Mouse (Mus musculus) forebrain, embryonic 13.5 days (tissue): ENCODE results near the gene Foxj2. TPM values are rescaled to one million over a fixed set of nuclear protein-coding genes. Genes with fewer than 3 reads are reported as not detected.

Source experiments
- ATAC-seq: fragments of 200-750 bp; cut with Nextera tagmentation; 2 replicates; pipeline ENCODE4 v1.8.0; 2017
- H3K27ac ChIP-seq: fragments of 300-500 bp; sonication (generic); 2 replicates; pipeline ENCODE4 v1.5.1; 2015; ENCODE audit warnings: inconsistent platforms, mild to moderate bottlenecking, moderate library complexity
- H3K27me3 ChIP-seq: fragments of 300-500 bp; sonication (generic); 2 replicates; pipeline ENCODE4 v1.6.1; 2015; ENCODE audit warnings: mild to moderate bottlenecking, inconsistent platforms
- H3K36me3 ChIP-seq: fragments of 300-500 bp; sonication (generic); 2 replicates; pipeline ENCODE4 v1.6.1; 2015; ENCODE audit warnings: mild to moderate bottlenecking, inconsistent platforms; ENCODE audit not compliant: poor library complexity, severe bottlenecking
- H3K4me1 ChIP-seq: fragments of 300-500 bp; sonication (generic); 2 replicates; pipeline ENCODE4 v1.6.1; 2015; ENCODE audit warnings: inconsistent platforms
- H3K4me2 ChIP-seq: fragments of 300-500 bp; sonication (generic); 2 replicates; pipeline ENCODE4 v1.6.1; 2015; ENCODE audit warnings: inconsistent platforms, mild to moderate bottlenecking, moderate library complexity
- H3K4me3 ChIP-seq: fragments of 300-500 bp; sonication (generic); 2 replicates; pipeline ENCODE4 v1.5.1; 2015; ENCODE audit warnings: mild to moderate bottlenecking, inconsistent platforms
- H3K9ac ChIP-seq: fragments of 300-500 bp; sonication (generic); 2 replicates; pipeline ENCODE4 v1.6.1; 2015; ENCODE audit warnings: mild to moderate bottlenecking, inconsistent platforms
- H3K9me3 ChIP-seq: fragments of 300-500 bp; sonication (generic); replicated peaks from 2 replicates; pipeline ENCODE4 v1.6.1; 2016; ENCODE audit warnings: inconsistent platforms
- WGBS: fragments of 180-500 bp; shearing (Covaris S2); methylation state at CpG from one replicate; pipeline ENCODE4 v1.1.7; 2015; 5-methylcytosine and 5-hydroxymethylcytosine counted together
- polyA plus RNA-seq: library from polyadenylated mRNA; unstranded; fragments of >200 nt; fragmentation: Nextera tagmentation; extraction: Ambion mirVana; gene quantifications from 2 replicates; pipeline ENCODE4 v1.2.1, GENCODE M21; 2015

Gene Foxj2
- 4.4 and 4.5 TPM in 2 replicates for polyA plus RNA-seq

- peak within 1 kb of the TSS; percentile 82 for H3K4me2 ChIP-seq
- peak; percentile 89 for ATAC-seq
- WGBS, result 4% methylated on average over 23 of the region's 61 CpGs
- H3K27me3 ChIP-seq, result no peaks in the 10 kb centered on the region
- H3K36me3 ChIP-seq, result peaks cover 6% of the 10 kb centered on the region; the same call in 1 of the 2 replicates
- no peaks in the 10 kb centered on the region for H3K9me3 ChIP-seq
- peak within 1 kb of the TSS; percentile 91 for H3K4me3 ChIP-seq
- H3K4me1 ChIP-seq, result peaks cover 37% of the 10 kb centered on the region
- peak within 1 kb of the TSS; percentile 94 for H3K9ac ChIP-seq
- no peak within 1 kb of the TSS for H3K27ac ChIP-seq
These were observed at the start of gene Foxj2 for GRCm38 (mm10) chr6:122819306-122820070. TSS of gene Foxj2 (plus strand) at chr6:122819914.

DNA sequence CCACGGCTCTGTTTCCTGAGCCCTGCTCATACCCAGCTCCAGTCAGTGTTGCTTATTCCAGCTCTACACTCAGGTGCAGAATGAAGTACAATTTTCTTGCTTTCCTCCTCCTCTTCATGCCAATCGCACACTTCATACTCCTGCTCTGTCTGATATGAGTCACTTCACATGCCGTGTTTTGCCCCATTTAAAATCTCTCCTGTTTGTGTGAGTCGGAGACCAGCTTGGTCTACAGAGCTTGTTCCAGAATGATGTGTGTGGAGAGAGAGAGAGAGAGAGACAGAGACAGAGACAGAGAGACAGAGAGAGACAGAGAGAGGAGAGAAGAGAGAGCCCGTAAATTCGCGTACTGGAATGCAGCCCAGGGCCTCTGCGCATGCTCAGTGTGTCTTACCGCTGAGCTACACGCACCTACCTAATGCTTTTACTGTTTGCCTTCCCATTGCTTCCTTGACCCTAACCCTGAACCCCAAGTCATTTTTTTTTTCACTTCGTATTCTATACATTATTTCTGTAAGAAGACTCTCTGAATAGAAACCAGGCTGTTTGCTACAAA lies 48.9 kb upstream of the Foxj2 start:
- 96% methylated on average over 11 of the region's 11 CpGs for WGBS
- H3K9me3 ChIP-seq, result no peaks in the 10 kb centered on the region
- no peak overlapping the region for H3K4me3 ChIP-seq
- no peak for ATAC-seq
- peaks cover 16% of the 10 kb centered on the region for H3K4me1 ChIP-seq
- no peaks in the 10 kb centered on the region for H3K36me3 ChIP-seq
- H3K27ac ChIP-seq, result no peak overlapping the region
- H3K9ac ChIP-seq, result no peak overlapping the region
- no peaks in the 10 kb centered on the region for H3K27me3 ChIP-seq
- no peak overlapping the region for H3K4me2 ChIP-seq

- H3K27me3 ChIP-seq, result no peaks in the 10 kb centered on the region
- no peak overlapping the region for H3K4me2 ChIP-seq
- H3K9me3 ChIP-seq, result no peaks in the 10 kb centered on the region
- no peak overlapping the region for H3K9ac ChIP-seq
- H3K36me3 ChIP-seq, result no peaks in the 10 kb centered on the region
- ATAC-seq, result no peak
- H3K4me1 ChIP-seq, result peaks cover 12% of the 10 kb centered on the region; the same call in 1 of the 2 replicates
- WGBS, result 66% methylated on average over 6 of the region's 6 CpGs
- no peak overlapping the region for H3K27ac ChIP-seq
- no peak overlapping the region for H3K4me3 ChIP-seq
These were observed 47.0 kb upstream of the Foxj2 start for GRCm38 (mm10) chr6:122772701-122773100.

DNA sequence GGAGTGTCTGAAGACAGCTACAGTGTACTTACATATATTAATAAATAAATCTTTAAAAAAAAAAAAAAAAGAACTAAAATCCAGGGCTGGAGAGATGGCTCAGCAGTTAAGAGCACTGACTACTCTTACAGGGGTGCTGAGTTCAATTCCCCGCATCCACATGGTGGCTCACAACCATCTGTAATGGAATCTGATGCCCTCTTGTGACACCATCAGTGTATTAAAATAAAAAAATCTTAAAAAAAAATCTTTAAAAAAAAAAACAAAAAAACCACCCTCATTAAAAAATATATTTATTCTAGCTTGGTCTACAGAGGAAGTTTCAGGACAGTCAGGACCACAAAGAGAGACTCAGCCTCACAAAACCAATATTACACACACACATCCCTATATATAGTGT lies 45.4 kb upstream of the Foxj2 start:
- 89% methylated on average over 1 of the region's 1 CpGs for WGBS
- ATAC-seq, result no peak

DNA sequence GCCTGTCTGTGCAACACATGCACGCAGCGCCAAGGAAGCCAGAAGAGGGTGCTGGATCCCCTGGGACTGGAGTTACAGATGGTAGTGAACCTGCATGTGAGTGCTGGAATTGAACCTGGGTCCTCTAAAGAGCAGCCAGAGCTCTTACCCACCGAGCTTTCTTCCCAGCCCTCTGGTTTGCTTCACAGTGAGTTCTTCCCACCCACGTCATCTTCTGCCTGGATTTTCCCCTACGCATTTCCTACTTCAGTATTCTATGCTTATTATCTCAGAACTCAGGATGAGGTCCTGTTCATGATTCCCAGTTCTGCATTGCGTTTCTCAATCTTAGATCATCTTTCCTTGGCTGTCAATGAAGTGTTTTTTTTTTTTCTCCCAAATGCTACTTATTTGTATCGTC lies 43.7 kb upstream of the Foxj2 start:
- ATAC-seq, result no peak
- no peaks in the 10 kb centered on the region for H3K9me3 ChIP-seq
- H3K4me1 ChIP-seq, result no peaks in the 10 kb centered on the region
- H3K27ac ChIP-seq, result no peak overlapping the region
- no peak overlapping the region for H3K9ac ChIP-seq
- no peaks in the 10 kb centered on the region for H3K36me3 ChIP-seq
- no peak overlapping the region for H3K4me3 ChIP-seq
- 87% methylated on average over 7 of the region's 7 CpGs for WGBS
- H3K27me3 ChIP-seq, result no peaks in the 10 kb centered on the region
- no peak overlapping the region for H3K4me2 ChIP-seq

More for the DNA sequence above, 45.4 kb upstream of the Foxj2 start:
- peaks cover 12% of the 10 kb centered on the region; the same call in 1 of the 2 replicates for H3K4me1 ChIP-seq
- no peaks in the 10 kb centered on the region for H3K27me3 ChIP-seq
- H3K4me3 ChIP-seq, result no peak overlapping the region
- H3K27ac ChIP-seq, result no peak overlapping the region
- H3K36me3 ChIP-seq, result no peaks in the 10 kb centered on the region
- no peak overlapping the region for H3K9ac ChIP-seq
- H3K9me3 ChIP-seq, result no peaks in the 10 kb centered on the region
- H3K4me2 ChIP-seq, result no peak overlapping the region

DNA sequence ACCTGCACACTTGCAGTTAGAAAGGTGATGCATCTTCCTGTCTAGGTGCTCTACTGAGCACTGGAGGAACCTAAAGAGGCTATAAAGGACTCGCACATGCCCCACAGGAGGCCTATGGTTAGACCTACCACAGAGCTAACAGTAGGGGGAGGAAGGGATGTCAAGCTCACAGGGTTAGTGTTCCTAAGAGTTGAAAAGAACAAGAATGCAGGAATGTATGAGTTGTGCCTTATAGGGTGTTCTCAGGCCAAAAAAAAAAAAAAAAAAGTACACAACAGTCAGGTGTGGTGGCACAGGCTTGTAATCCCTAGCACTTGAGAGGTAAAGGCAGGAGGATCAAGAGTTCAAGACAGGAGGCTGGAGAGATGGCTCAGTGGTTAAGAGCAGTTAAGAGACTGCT lies 39.8 kb upstream of the Foxj2 start:
- H3K27ac ChIP-seq, result no peak overlapping the region
- H3K9ac ChIP-seq, result no peak overlapping the region
- 48% methylated on average over 1 of the region's 1 CpGs for WGBS
- no peaks in the 10 kb centered on the region for H3K36me3 ChIP-seq
- H3K4me2 ChIP-seq, result no peak overlapping the region
- no peak overlapping the region for H3K4me3 ChIP-seq
- no peaks in the 10 kb centered on the region for H3K9me3 ChIP-seq
- H3K4me1 ChIP-seq, result no peaks in the 10 kb centered on the region
- ATAC-seq, result no peak
- no peaks in the 10 kb centered on the region for H3K27me3 ChIP-seq

- H3K36me3 ChIP-seq, result no peaks in the 10 kb centered on the region
- no peak overlapping the region for H3K27ac ChIP-seq
- no peak for ATAC-seq
- no peaks in the 10 kb centered on the region for H3K27me3 ChIP-seq
- H3K9me3 ChIP-seq, result no peaks in the 10 kb centered on the region
- no peak overlapping the region for H3K9ac ChIP-seq
- no peak overlapping the region for H3K4me3 ChIP-seq
- H3K4me1 ChIP-seq, result no peaks in the 10 kb centered on the region
- 70% methylated on average over 4 of the region's 4 CpGs for WGBS
- H3K4me2 ChIP-seq, result no peak overlapping the region
These were observed 38.5 kb upstream of the Foxj2 start for GRCm38 (mm10) chr6:122781167-122781566.

DNA sequence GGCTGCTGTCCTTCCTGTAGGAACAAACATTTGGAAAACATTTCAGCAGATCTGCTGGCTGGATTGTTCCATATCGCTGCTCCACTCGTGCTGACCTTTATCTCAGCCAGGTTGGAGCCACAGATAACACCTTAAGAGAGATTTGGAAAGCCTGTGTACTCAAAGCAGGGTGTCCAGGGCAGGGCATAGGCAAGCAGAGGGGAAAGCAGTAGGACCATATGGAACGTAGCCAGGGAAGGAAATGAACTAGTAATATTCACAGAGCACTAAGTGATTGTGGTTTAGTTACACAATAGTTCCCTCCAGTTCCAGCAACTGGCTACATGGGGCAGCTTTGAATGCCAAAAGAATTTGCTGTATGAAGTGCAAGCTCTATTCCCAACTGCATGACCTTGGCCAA lies 37.5 kb upstream of the Foxj2 start:
- Histone ChIP-seq H3K27ac (no peak overlapping the region), H3K36me3 (no peaks in the 10 kb centered on the region), H3K9ac (no peak overlapping the region), H3K4me3 (no peak overlapping the region), H3K4me1 (no peaks in the 10 kb centered on the region), H3K9me3 (no peaks in the 10 kb centered on the region), H3K27me3 (no peaks in the 10 kb centered on the region), H3K4me2 (no peak overlapping the region)
- WGBS, result 88% methylated on average over 3 of the region's 3 CpGs
- ATAC-seq, result no peak

DNA sequence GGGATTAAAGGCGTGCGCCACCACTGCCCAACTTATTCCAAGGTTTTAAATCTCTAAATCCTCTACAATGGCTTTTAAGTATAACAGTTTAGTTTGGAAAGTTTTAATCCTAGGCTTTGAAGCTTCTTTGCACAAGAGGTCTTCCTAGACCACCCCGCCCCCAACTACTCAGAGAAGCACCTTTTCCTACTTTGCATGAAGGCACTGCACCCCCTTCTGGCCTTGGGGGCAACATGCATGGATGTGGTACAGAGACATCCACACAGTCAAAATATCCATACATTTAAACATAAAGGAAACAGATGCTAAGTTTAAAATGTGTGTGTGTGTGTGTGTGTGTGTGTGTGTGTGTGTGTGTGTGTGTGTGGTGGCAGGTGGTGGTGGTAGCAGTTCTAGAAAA lies 34.8 kb upstream of the Foxj2 start:
- Histone ChIP-seq H3K4me2 (no peak overlapping the region), H3K27ac (no peak overlapping the region), H3K9me3 (no peaks in the 10 kb centered on the region), H3K4me3 (no peak overlapping the region), H3K36me3 (no peaks in the 10 kb centered on the region), H3K9ac (no peak overlapping the region), H3K4me1 (no peaks in the 10 kb centered on the region), H3K27me3 (no peaks in the 10 kb centered on the region)
- ATAC-seq, result no peak
- WGBS, result 90% methylated on average over 3 of the region's 3 CpGs

DNA sequence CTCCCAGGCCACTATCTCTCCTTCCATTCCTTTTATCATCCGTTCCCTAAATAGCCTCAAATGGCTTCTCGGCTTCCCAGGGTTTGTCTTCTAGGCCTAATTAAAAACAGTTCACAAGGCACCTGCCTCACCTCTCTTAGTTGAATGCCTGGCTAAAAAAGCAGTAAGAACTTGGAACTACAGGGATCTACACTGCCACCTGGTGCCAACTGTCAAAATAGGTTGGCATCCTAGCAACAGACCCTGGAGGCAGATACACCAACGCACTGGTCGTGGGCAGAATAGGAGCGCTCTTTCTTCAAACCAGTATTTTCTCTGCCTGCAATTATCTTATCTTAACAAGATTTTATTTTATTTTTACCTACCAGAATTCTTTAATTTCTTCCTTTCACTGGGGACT lies 33.4 kb upstream of the Foxj2 start:
- Histone ChIP-seq H3K27ac (no peak overlapping the region), H3K36me3 (no peaks in the 10 kb centered on the region), H3K4me3 (no peak overlapping the region), H3K9me3 (no peaks in the 10 kb centered on the region), H3K4me1 (no peaks in the 10 kb centered on the region), H3K27me3 (no peaks in the 10 kb centered on the region), H3K9ac (no peak overlapping the region), H3K4me2 (no peak overlapping the region)
- 25% methylated on average over 5 of the region's 5 CpGs for WGBS
- ATAC-seq, result peak; percentile 65; the same call in 1 of the 2 replicates

GRCm38 (mm10) chr6:122795254-122795935 lies 24.3 kb upstream of the Foxj2 start:
- H3K4me1 ChIP-seq, result no peaks in the 10 kb centered on the region

GRCm38 (mm10) chr6:122800640-122801300 lies 18.9 kb upstream of the Foxj2 start:
- no peaks in the 10 kb centered on the region for H3K9me3 ChIP-seq
- peak overlapping the region; percentile 37; the same call in 1 of the 2 replicates for H3K9ac ChIP-seq
- 38% methylated on average over 10 of the region's 10 CpGs for WGBS

More at GRCm38 (mm10) chr6:122795254-122795935, 24.3 kb upstream of the Foxj2 start:
- no peak overlapping the region for H3K4me3 ChIP-seq
- no peaks in the 10 kb centered on the region for H3K9me3 ChIP-seq
- H3K4me2 ChIP-seq, result no peak overlapping the region
- no peaks in the 10 kb centered on the region for H3K36me3 ChIP-seq
- H3K9ac ChIP-seq, result no peak overlapping the region
- ATAC-seq, result no peak
- WGBS, result 86% methylated on average over 8 of the region's 8 CpGs
- no peaks in the 10 kb centered on the region for H3K27me3 ChIP-seq
- no peak overlapping the region for H3K27ac ChIP-seq

More at GRCm38 (mm10) chr6:122800640-122801300, 18.9 kb upstream of the Foxj2 start:
- peak overlapping the region; percentile 90 for H3K4me2 ChIP-seq
- H3K27ac ChIP-seq, result no peak overlapping the region
- no peaks in the 10 kb centered on the region for H3K36me3 ChIP-seq
- ATAC-seq, result no peak
- peak overlapping the region; percentile 51 for H3K4me3 ChIP-seq
- peaks cover 13% of the 10 kb centered on the region for H3K4me1 ChIP-seq
- peaks cover 25% of the 10 kb centered on the region for H3K27me3 ChIP-seq
